Mouse (Mus musculus) leukemia stem cell, adult 10-12 weeks (primary cell): ENCODE results near the gene Incenp. TPM values are rescaled to one million over a fixed set of nuclear protein-coding genes. Genes with fewer than 3 reads are reported as not detected.

Experiments used
- polyA plus RNA-seq: library from polyadenylated mRNA; stranded (reverse); fragments of >175 nt; gene quantifications from 2 replicates; pipeline ENCODE4 v1.2.3, GENCODE M21; 2012; ENCODE audit warnings: low replicate concordance

Gene Incenp
- polyA plus RNA-seq = 79.3 and 143 TPM in 2 replicates

GRCm38 (mm10) chr19:9899072-9899779 is at the start of gene Incenp:
TSS of gene Incenp (minus strand) at chr19:9899551.

DNA sequence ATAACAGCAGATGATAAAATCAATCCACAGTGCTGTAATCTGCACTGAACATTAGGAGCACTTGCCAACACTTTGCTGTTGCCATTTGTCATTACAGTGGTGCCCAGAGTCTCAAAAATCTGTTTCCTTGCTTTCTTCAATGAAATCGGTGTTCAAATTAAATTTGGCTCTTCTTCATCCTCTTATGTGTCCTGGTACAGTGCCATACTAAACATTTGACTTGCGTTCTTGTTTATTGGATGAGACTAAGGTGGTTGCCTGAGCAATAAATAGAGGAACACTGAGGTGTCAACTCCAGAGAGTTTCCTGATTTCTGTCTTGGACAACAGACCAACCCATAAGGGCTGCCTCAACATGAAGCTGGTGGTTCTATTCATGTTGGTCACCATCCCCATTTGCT is 52.1 kb downstream of the Incenp start, which contains the start of gene Scgb2a2:
Scgb2a2 (plus strand) TSS at position 301 of the 400 bp plus-strand sequence.

Other genes starting within 250 kb of the Incenp start
- not detected in 2 replicates for gene Scgb2a2, start 52.0 kb downstream of the Incenp start, polyA plus RNA-seq
- gene Fth1, start 81.0 kb upstream of the Incenp start, polyA plus RNA-seq = 22,439 and 22,473 TPM in 2 replicates
- not detected in 2 replicates for gene Best1, start 102.1 kb upstream of the Incenp start, polyA plus RNA-seq
- gene Rab3il1, start 102.1 kb upstream of the Incenp start, polyA plus RNA-seq = 87.5 and 239 TPM in 2 replicates
- gene Fads3, start 142.0 kb upstream of the Incenp start, polyA plus RNA-seq = 221 and 272 TPM in 2 replicates
- 36.5 and 67.5 TPM in 2 replicates for gene Fads2, start 202.2 kb upstream of the Incenp start, polyA plus RNA-seq